Mouse (Mus musculus) thymus, adult 2 months (tissue): ENCODE results near the gene Tenm2. TPM values are rescaled to one million over a fixed set of nuclear protein-coding genes. Genes with fewer than 3 reads are reported as not detected.

Source experiments
- DNase-seq: peaks from one replicate; pipeline ENCODE4 v3.0.0; 2021
- H3K27ac ChIP-seq: fragments of 200-500 bp; 2 replicates; pipeline ENCODE4 v1.5.1; 2012; ENCODE audit warnings: low read length, control low read depth; ENCODE audit not compliant: control insufficient read depth, insufficient read depth
- H3K27me3 ChIP-seq: fragments of 200-500 bp; 2 replicates; pipeline ENCODE4 v1.6.1; 2012; ENCODE audit warnings: mild to moderate bottlenecking, low read length, moderate library complexity, mixed read lengths; ENCODE audit not compliant: control insufficient read depth, insufficient read depth
- H3K36me3 ChIP-seq: fragments of 200-500 bp; 2 replicates; pipeline ENCODE4 v1.6.1; 2012; ENCODE audit warnings: mild to moderate bottlenecking, low read length, moderate library complexity; ENCODE audit not compliant: control insufficient read depth, insufficient read depth
- H3K4me1 ChIP-seq: fragments of 200-500 bp; replicated peaks from 2 replicates; pipeline ENCODE4 v1.6.1; 2012; ENCODE audit warnings: low read length; ENCODE audit not compliant: control insufficient read depth, insufficient read depth
- H3K4me3 ChIP-seq: fragments of 200-500 bp; 2 replicates; pipeline ENCODE4 v1.5.1; 2012; ENCODE audit warnings: mild to moderate bottlenecking, low read length, control low read depth, moderate library complexity; ENCODE audit not compliant: control insufficient read depth, insufficient read depth
- CTCF ChIP-seq: fragments of 200-500 bp; IDR thresholded peaks from 2 replicates; pipeline ENCODE4 v1.5.1; 2012; ENCODE audit warnings: mild to moderate bottlenecking, control low read depth, low read length, moderate library complexity, borderline replicate concordance; ENCODE audit not compliant: control insufficient read depth, poor library complexity, insufficient read depth; ENCODE audit errors: extremely low read depth
- POLR2A ChIP-seq: fragments of 200-500 bp; IDR thresholded peaks from 2 replicates; pipeline ENCODE4 v1.6.1; 2012; ENCODE audit warnings: mild to moderate bottlenecking, low read length, control low read depth, moderate library complexity; ENCODE audit not compliant: control insufficient read depth, poor library complexity, insufficient read depth; ENCODE audit errors: extremely low read depth
- WGBS: fragments of 180-500 bp; shearing (Covaris S2); methylation state at CpG from one replicate; pipeline ENCODE4 v1.1.7; 2018; 5-methylcytosine and 5-hydroxymethylcytosine counted together
- polyA plus RNA-seq: library from polyadenylated mRNA; depleted of rRNA; stranded (reverse); fragments of >200 nt; gene quantifications from 2 replicates; pipeline ENCODE4 v1.2.3, GENCODE M21; 2012

Tenm2 gene
- polyA plus RNA-seq, 1 experiment = 0.70 TPM

DNA sequence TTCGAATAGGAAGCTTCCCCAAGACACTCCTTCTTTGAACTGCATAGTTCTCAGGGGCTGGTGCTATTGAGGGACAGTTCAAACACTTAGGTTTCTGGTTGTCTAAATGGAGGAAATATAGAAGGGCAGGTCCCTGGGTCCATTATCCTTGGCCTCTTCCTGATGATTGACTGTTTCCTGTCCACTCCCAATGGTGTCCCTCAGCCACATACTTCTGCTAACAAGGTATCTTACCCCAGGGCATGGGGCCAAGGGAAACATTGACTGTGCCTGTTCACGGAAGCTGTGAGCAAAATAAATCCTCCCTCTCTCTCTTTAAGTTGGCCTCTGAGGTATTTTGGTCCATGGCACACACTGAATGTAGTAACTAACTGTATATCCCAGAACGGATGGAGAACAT is 244.9 kb downstream of the Tenm2 start:
- DNase-seq = no peak
- Histone ChIP-seq H3K4me3 (no peak overlapping the region), H3K36me3 (no peaks in the 10 kb centered on the region), H3K27ac (no peak overlapping the region), H3K4me1 (no peaks in the 10 kb centered on the region), H3K27me3 (no peaks in the 10 kb centered on the region)
- 72% methylated on average over 3 of the region's 3 CpGs for WGBS
- no peak for TF ChIP-seq CTCF
- no peak for TF ChIP-seq POLR2A

GRCm38 (mm10) chr11:36988776-36989565 is 246.8 kb downstream of the Tenm2 start:
- Histone ChIP-seq H3K36me3 (no peaks in the 10 kb centered on the region), H3K27me3 (no peaks in the 10 kb centered on the region), H3K4me3 (no peak overlapping the region), H3K4me1 (no peaks in the 10 kb centered on the region), H3K27ac (no peak overlapping the region)
- TF ChIP-seq CTCF (no peak), POLR2A (no peak)
- WGBS = 58% methylated on average over 5 of the region's 5 CpGs
- no peak for DNase-seq

DNA sequence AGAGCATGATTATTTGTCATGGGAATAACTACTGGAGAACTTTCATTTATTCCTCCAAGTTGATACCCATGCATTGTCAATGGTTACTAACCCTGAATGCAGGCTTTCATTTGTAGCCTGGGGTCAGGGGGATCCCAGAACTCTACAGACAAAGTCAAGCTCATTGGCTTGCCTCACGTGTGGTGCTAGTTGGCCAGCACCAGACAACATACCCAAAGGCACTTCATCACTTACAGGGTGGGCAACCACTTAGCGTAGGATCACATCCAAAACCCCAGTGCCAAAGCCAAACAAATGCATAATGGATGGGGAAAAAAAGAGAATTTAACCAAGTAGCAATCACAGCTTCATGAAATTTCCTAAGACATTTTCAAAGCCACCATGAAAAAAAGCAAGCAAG is 261.6 kb downstream of the Tenm2 start:
- DNase-seq = no peak
- H3K36me3 ChIP-seq = no peaks in the 10 kb centered on the region
- no peaks in the 10 kb centered on the region for H3K4me1 ChIP-seq
- no peaks in the 10 kb centered on the region for H3K27me3 ChIP-seq
- H3K4me3 ChIP-seq = no peak overlapping the region
- TF ChIP-seq POLR2A = no peak
- TF ChIP-seq CTCF = no peak
- H3K27ac ChIP-seq = no peak overlapping the region
- WGBS = 81% methylated on average over 2 of the region's 2 CpGs

DNA sequence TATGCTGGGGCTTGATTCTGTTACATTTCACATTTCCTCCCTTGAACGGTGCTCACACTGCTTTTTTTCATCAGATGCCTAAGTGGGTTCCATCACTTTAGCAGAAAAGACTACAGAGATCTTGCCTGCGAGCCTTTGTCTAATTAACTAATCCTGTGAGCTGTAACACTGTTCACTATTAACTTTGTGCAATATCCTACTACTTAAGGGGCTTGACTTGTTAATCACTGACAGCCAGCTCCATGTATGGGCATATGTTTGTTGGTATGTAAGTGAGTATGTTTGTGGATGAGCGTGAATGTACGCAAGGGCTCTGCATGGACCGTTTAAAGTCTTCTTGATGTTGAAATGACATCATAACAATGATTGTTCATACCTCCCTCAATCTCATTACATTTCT is 277.7 kb downstream of the Tenm2 start:
- TF ChIP-seq CTCF (no peak), POLR2A (no peak)
- H3K36me3 ChIP-seq = no peaks in the 10 kb centered on the region
- no peak overlapping the region for H3K4me3 ChIP-seq
- no peaks in the 10 kb centered on the region for H3K27me3 ChIP-seq
- no peaks in the 10 kb centered on the region for H3K4me1 ChIP-seq
- H3K27ac ChIP-seq = no peak overlapping the region
- no peak for DNase-seq
- WGBS = 85% methylated on average over 5 of the region's 5 CpGs

GRCm38 (mm10) chr11:36941429-36941828 is 294.3 kb downstream of the Tenm2 start:
- H3K27me3 ChIP-seq = no peaks in the 10 kb centered on the region
- TF ChIP-seq POLR2A (no peak), CTCF (no peak)

DNA sequence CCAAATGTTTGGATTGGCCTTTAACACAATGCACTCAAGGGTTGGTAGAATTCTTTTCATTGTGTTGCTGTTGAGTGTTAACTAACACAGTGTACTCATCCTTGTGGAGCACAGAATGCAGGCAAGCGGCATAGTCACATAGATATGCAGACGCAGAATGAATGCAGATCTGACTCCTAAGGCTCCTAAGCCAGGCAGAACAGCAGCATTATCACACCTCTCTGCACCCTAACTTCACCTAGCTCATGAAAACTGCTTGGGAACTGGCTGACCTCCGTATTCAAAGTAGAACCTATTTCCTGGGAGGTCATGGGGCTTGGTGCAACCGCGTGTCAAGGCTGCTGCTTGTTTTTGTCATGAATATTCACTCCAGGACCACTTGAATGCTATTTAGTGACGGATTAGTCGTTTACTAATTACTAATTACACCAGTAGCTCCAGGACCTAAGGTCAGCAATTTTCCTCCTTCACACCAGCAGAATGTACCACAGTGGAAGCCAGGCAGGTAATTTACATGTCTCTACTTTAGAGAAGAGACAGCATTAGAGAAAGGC is 295.1 kb downstream of the Tenm2 start:
- DNase-seq = no peak
- TF ChIP-seq POLR2A (no peak), CTCF (no peak)
- H3K4me3 ChIP-seq = no peak overlapping the region
- no peak overlapping the region for H3K27ac ChIP-seq
- WGBS = 62% methylated on average over 7 of the region's 7 CpGs
- H3K36me3 ChIP-seq = no peaks in the 10 kb centered on the region
- H3K27me3 ChIP-seq = no peaks in the 10 kb centered on the region
- no peaks in the 10 kb centered on the region for H3K4me1 ChIP-seq

More at GRCm38 (mm10) chr11:36941429-36941828, 294.3 kb downstream of the Tenm2 start:
- Histone ChIP-seq H3K27ac (no peak overlapping the region), H3K36me3 (no peaks in the 10 kb centered on the region), H3K4me1 (no peaks in the 10 kb centered on the region), H3K4me3 (no peak overlapping the region)
- 96% methylated on average over 6 of the region's 6 CpGs for WGBS
- no peak for DNase-seq
